Mouse (Mus musculus) lung, adult 2 months (tissue): Measurements from ENCODE around the gene 9130023H24Rik.

Experiments used
- CTCF ChIP-seq: fragments of 200-500 bp; IDR thresholded peaks from 2 replicates; pipeline ENCODE4 v1.5.1; 2011; ENCODE audit warnings: mild to moderate bottlenecking, low read length, control low read depth; ENCODE audit not compliant: insufficient read depth
- POLR2A ChIP-seq: fragments of 200-500 bp; IDR thresholded peaks from 2 replicates; pipeline ENCODE4 v1.6.1; 2011; ENCODE audit warnings: low read depth, mild to moderate bottlenecking, control low read depth, low read length, borderline replicate concordance; ENCODE audit errors: extremely low read depth

- no peak for TF ChIP-seq POLR2A
- TF ChIP-seq CTCF, result no peak
Measured at GRCm38 (mm10) chr7:128205695-128206094, 32.1 kb downstream of the 9130023H24Rik start.
